Mouse (Mus musculus) stomach, postnatal 0 days (tissue): Measurements from ENCODE around the gene Pard6b.

Experiments
- CTCF ChIP-seq: IDR thresholded peaks from 2 replicates; pipeline ENCODE4 v1.5.1; 2016; ENCODE audit warnings: antibody characterized with exemption, low read depth, mild to moderate bottlenecking, moderate library complexity
- EP300 ChIP-seq: optimal IDR thresholded peaks from 2 replicates; pipeline ENCODE3; 2016; ENCODE audit warnings: antibody characterized with exemption

- TF ChIP-seq CTCF, result no peak
- TF ChIP-seq EP300, result no peak
Observed at GRCm38 (mm10) chr2:168045357-168045756, 35.4 kb upstream of the Pard6b start.
